Mouse (Mus musculus): ENCODE results near the gene Zfp512b.

The Zfp512b gene

DNA sequence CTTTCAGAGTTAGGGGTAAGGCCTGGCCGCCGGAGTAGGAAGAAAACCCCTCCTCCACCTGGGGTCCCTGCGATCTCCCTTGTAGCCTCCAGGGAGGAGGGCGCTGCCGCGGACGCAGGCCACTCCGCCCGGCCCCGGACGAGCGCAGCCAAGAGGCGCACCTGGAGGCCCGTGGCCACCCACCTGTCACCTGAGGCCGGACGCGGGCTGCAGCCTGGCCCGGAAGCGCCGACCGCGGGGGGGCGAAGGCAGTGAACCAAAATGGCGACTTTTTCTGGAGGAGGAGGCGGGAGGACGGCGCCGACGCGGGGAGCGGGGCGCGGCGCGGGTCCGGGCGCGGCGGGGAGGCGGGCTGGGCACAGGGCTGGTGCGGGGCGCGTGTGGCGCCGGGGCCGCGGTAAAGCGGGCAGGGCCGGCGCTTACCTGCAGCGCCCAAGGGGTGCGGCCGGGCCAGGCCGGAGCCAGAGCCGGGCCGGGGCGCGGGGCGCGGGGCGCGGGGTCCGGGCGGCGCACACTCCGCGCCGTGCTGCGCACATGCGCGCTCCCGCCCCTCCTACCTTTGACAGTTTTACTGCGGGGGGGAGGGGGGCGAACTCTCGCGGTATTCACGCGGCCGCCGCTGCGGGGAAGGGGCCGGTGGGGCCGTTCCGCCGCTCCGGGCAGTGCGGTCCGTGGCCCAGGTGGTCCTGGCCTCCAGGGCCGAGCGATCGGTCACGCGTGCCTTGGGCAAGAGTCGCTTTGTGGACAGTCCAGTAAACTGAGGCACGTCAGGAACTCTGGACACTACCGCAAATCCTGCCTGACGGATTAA, at the start of gene Zfp512b:
TSS of gene Zfp512b (minus strand) at position 573 of the 811 bp plus-strand sequence.
- peak; percentile 85 for DNase-seq (ENCODE audit: inconsistent ontology term)

DNA sequence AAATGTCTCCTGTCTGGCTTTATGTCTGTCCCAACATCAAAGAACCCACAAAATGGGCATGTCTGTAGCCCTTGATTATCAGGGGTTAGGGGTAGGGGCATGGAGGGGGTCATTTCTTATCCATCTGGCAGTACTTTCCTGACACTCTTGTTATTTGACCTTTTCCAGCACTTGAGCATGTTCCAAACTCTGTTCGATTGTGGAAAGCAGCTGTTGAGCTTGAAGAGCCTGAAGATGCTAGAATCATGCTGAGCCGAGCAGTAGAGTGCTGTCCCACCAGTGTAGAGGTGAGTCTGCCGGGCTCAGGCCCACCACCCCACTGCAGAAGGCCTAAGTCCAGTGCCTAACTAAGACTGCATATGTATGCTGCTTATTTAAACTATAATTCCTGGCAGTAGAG, 43.3 kb upstream of the Zfp512b start:
- DNase-seq (ENCODE audit: inconsistent ontology term), result no peak

- no peak for DNase-seq (ENCODE audit: inconsistent ontology term)
Observed at GRCm38 (mm10) chr2:181632624-181633023, 40.0 kb upstream of the Zfp512b start.

GRCm38 (mm10) chr2:181628471-181628870, 35.9 kb upstream of the Zfp512b start:
- no peak for DNase-seq (ENCODE audit: inconsistent ontology term)

- no peak for DNase-seq (ENCODE audit: inconsistent ontology term)
Observed at GRCm38 (mm10) chr2:181623401-181623800, 30.8 kb upstream of the Zfp512b start.

DNA sequence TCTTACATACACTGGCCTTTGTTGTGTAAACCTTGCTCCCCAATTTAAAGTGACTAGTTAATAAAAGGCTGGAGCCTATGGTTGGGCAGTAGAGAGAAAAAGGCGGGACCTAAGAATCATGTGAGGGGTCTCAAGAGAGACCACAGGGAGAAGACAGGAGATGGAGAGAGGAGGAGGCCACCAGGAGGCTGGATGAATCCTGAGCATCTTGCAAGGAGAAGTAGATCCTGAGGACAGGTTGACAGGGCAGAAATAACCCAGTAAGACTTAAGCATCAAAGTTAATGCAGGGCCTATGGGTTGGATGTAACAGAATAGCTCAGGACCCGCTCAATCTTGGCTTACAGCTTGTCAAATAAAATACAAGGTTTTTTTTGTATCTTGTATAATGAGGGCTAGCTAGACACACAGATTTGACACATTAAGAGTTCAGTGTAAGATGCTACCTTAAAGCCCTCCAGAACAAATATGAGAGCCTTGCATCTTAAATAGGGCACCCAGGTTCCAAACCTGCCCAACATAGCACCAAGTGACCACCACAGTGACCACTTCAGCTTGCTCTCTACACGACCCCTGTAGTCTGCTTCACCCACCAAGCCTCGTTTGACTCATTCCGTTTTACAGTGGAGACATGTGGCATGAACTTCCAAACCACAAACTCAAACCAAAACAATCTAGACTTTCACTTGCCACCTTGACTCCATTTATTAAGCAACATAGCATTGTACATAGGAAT, 26.3 kb upstream of the Zfp512b start:
- no peak for DNase-seq (ENCODE audit: inconsistent ontology term)

- DNase-seq (ENCODE audit: inconsistent ontology term), result no peak
Observed at GRCm38 (mm10) chr2:181602367-181602766, 9.8 kb upstream of the Zfp512b start.

DNA sequence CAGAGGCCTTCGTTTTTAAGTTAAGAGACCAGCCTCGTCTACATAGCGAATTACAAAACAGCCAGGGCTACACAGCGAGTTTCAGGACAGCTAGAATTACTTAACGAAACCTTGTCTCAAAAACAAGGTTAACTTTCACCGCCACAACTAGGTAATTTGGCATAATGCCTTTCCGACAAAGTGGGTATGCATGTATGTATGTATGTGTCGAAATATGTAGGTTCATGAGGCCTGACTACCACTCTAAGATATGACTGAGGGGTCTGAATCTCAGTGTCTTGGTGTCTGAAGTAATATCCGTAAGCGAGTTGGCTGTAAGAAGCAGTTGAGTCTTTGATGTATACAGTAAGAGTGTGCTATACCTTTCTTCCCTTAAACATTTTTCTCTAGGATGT, 9.1 kb upstream of the Zfp512b start:
- no peak for DNase-seq (ENCODE audit: inconsistent ontology term)

DNA sequence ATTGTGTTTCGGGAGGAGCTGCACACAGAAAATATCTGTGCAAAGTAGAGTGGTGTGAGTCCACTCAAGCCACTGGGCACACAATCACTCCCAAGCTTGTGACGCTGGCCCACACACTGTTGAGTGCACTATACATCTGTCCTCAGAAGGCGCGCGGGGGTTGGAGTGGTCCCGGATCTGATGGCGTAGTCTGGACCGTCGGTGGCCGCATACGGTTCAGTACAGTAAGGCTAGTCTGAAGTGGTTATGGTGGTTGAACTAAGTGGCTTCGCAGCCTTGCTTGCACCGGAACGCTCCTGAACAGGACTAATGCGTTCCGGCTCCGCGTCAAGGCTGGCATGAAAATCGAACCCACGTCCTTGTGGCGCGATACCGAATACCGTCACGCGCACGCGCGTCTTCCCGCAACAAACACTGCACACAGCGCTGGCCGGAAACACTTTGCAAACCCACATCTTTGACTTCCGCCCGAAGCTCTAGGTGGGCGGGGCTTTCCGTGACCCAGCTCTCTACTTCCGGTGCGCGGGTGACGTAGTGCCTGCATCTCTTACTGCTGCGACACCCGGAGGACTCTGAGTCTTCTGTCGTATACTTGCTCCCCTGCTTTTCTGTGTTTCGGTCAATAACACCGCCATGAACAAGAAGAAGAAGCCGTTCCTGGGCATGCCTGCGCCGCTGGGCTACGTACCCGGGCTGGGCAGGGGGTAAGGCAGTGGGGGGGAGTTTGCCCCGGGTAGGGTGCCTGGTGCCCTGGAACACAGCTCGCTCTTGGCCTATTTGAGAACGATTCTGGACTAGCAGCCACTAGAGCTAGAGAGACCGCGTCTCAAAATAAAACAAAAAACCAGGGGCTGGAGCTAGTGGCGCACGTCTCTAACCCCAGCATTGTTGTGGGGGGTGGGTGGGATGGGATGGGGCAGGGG, 8.5 kb upstream of the Zfp512b start:
- peak; percentile 95 for DNase-seq (ENCODE audit: inconsistent ontology term)

- DNase-seq (ENCODE audit: inconsistent ontology term), result no peak
Observed at GRCm38 (mm10) chr2:181600226-181600758, 7.7 kb upstream of the Zfp512b start.

DNA sequence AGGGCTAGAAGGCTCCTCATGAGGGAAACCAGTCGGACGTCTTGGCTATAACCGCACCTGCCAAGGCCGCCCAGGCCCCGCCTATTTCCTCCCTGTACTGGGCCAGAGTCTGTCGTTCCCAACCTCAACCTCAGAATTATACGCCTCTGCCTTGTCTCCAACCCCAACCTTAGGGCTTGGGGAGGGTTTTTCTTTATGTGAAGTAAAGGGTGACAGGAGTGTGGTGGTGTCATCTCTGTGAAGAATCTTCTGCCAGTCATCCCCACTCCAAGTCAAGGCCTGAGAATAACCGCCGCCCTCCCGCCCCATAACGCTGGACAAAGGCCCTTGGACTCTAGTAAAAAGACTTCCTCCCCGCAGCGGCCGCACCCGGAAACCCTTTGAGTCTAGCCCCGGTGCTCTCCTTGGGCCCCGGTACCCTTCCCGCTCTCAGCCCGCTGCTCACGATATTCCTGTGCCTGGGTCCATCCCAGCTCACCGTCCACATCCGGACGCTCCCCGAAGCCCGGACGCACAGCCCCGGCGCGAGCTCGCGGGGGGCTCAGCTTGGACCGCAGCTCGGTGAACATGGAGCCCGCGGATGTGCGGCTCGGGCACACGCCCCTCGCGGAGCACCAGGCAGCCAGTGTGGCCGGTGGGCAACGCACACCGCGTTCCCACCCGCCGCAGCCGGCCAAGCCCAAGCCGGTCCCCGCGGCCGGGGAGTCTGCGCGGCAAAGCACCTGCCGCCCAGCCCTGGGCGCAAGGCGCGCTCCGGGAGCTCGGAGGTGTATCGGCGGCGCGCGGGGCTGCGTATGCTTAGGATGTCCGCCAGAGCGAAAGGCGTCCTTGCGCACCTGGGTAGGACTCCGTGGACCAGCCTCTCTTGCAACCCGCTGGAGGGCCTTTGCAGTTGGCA, 6.1 kb upstream of the Zfp512b start, which contains the start of gene Samd10:
TSS of gene Samd10 (minus strand) at position 759 of the 898 bp plus-strand sequence.
- DNase-seq (ENCODE audit: inconsistent ontology term), result peak; percentile 54

DNA sequence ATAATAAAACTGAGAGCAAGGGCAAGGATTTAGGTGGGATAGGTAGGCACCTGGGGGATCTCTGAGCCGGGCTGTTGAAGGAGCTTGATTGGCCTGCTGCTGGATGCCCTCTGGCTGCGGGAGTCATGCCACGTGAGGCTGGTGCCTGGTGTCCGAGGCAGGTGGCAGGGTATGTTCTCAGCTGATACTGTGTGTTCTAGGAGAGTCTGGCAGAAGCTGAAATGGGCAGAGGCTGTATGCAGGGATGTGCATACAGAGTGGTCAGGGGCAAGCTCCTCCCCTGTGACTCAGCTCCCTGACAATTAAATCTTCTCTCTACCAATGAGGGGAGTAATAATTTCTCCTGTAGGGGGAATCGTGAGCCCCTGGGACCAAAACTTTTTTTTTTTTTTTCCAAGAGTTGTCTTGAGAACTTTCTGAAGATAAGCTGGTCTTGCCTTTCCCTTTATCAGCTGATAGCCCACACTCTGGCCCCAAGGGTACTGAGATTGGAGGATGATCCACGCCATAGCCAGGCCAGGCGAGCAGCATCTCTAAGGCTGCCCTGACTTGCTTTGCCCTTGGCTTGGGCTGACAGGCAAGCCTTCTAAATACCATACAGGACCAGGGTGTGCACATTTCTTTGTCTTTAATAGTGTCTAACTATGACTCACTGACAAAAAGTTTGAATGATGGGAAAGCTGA, 4.9 kb upstream of the Zfp512b start:
- DNase-seq (ENCODE audit: inconsistent ontology term), result peak; percentile 69

GRCm38 (mm10) chr2:181596221-181596960, 3.8 kb upstream of the Zfp512b start:
- DNase-seq (ENCODE audit: inconsistent ontology term), result no peak

DNA sequence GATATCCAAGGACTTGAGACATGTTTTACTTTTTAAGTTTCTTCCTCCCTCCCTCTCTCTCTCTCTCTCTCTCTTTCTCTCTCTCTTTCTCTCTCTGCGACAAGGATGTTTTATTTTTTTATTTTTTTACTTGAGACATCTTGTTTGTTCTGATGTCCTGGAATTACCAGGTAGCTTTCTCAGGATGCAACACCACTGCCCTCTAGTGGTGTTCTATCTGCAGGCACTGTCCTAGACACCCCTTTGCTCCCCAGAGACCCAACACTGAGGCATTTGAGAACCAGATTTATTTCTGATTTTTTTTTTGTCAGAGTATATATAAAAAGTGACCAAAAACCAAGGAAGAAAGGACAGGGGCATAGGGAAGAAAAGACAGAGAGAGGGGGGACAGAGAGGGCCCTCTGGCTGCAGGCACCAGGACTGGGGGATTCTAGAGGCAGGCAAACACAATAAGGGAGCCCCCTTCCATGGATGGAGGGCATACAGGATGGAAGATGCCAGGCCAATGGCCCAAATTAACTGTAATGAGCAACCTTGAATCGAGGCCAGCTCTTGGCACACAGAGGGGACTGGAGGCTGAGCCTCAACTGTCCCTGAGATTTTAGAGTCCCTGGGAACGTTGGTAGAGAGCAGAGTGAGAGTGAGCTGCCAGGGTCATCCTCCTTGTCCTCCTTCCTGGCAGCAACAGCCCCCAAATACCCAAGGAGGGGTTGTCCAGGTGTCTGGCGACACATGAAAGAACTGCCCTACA, 2.5 kb upstream of the Zfp512b start:
- no peak for DNase-seq (ENCODE audit: inconsistent ontology term)

- no peak for DNase-seq (ENCODE audit: inconsistent ontology term)
Observed at GRCm38 (mm10) chr2:181593937-181594336, 1.3 kb upstream of the Zfp512b start.

DNA sequence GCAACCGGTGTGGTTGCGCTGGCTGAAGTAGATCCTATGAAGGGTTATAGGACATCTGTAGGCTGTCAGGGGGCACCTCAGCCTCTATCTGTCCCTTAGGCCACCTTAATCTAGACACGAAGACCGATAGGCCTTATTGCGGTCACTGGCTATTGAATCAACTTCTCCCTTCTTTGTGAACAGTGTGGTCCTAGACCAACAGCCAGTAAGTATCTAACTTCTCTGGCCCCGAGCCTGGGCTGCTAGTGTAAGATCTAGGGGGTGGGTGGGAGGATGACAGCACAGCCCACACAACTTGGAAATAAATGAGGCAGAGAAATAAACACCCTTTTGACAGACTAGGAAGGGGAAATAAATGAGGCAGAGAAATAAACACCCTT, 429 bp upstream of the Zfp512b start:
- DNase-seq (ENCODE audit: inconsistent ontology term), result peak; percentile 65

DNA sequence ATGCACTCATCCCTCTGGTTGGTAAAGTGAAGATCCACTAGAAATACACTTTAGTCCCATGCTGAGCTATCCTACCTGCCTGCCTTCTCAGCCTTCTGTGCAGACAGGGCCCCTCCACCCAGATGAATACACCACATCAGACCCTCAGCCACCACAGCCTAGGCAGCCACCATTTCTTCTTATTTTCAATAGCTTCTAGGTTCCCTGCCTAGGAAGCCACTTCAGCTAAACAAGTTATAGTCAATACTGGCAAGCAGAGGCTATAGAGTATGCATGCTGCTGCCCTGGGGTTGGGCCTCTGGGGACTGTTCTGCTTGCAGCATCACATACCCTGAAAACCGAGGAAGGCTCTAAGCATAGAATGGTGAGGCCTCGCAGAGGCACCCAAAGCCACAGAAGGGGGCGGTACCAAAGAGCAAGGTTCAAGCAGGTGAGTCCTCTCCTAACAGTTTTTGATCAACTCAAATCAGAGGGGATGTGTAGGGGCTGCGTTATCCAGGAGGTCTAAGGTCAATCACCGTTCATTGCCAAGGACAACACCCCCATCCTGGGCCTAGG, 996 bp downstream of the Zfp512b start, which contains the start of gene Prpf6:
TSS of gene Prpf6 (plus strand) at position 341 of the 558 bp plus-strand sequence.
- DNase-seq (ENCODE audit: inconsistent ontology term), result no peak

- DNase-seq (ENCODE audit: inconsistent ontology term), result no peak
Observed at GRCm38 (mm10) chr2:181590471-181590870, 2.1 kb downstream of the Zfp512b start.
